In the genomic region with DNA sequence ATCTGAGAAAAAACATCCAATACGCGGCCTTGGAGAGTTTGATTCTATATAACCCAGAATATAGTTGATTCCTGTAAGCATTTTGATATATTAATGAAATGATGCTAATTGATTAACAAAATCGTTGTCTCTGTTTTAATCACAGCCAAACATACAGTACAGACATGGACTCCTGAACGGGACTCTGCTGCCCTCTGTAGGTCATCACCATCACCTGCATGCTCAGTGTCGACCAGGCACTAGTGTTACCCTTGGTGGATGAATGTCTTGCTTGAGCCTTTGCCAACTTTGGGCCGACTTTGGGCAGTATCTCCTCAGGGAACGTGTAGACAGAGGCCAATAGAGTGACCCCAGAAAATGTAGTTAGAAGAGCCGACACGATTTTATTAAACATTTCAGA, we compare ENCODE assay signal across 9 mouse cellular contexts. TPM values are rescaled to one million over a fixed set of nuclear protein-coding genes. Genes with fewer than 3 reads are reported as not detected.
DNase-seq lines count a peak whose midpoint lies in the region; ATAC-seq and TF ChIP-seq lines count a peak whose summit lies in the region.
"Had no signal": no experiment of that assay in that cellular context is flagged by ENCODE, and none has a peak within 500 bp of the region (broad histone marks: within the 10 kb centered on the region; RNA-seq: fewer than 3 reads in every experiment).

No protein-coding gene starts in this region.

- DNase-seq in MEL (ENCODE audit: low read depth, low spot score): peak; percentile 28
- DNase-seq in layer of hippocampus, adult 2 months (ENCODE audit: low spot score in 2 of 2): peak; percentile 30 to 61
- DNase-seq in ovary, postnatal 14 days (ENCODE audit: low spot score): peak; percentile 15
- DNase-seq in spleen, postnatal 4 days (ENCODE audit: low spot score in 2 of 2): no peak

- H3K27ac ChIP-seq in intestine, embryonic 15.5 days: no peak overlapping the region
- H3K27ac ChIP-seq in intestine, embryonic 16.5 days (ENCODE audit: low read length): no peak overlapping the region
- H3K27ac ChIP-seq in MEL (ENCODE audit: control insufficient read depth, low read depth, low read length): no peak overlapping the region
- no peak overlapping the region for H3K27ac ChIP-seq in bone marrow, adult 2 months (ENCODE audit: control insufficient read depth, insufficient read depth, low read depth, low read length, poor library complexity)
- no peak overlapping the region for H3K27ac ChIP-seq in forebrain, embryonic 15.5 days (replicated peaks)
- H3K27ac ChIP-seq in layer of hippocampus, adult 2 months: no peak overlapping the region

- H3K4me3 ChIP-seq in intestine, embryonic 15.5 days (replicated peaks): no peak overlapping the region
- no peak overlapping the region for H3K4me3 ChIP-seq in intestine, embryonic 16.5 days (ENCODE audit: low read length)
- H3K4me3 ChIP-seq in MEL (ENCODE audit: control insufficient read depth in 1 of 2, insufficient read depth in 1 of 2, low read depth in 2 of 2, low read length in 2 of 2): no peak overlapping the region
- H3K4me3 ChIP-seq in bone marrow, adult 2 months (replicated peaks; ENCODE audit: control insufficient read depth, low read depth, low read length): no peak overlapping the region
- H3K4me3 ChIP-seq in forebrain, embryonic 15.5 days: no peak overlapping the region
- H3K4me3 ChIP-seq in layer of hippocampus, adult 2 months: no peak overlapping the region

- no peaks in the 10 kb centered on the region for H3K4me1 ChIP-seq in intestine, embryonic 15.5 days (replicated peaks)
- H3K4me1 ChIP-seq in intestine, embryonic 16.5 days (ENCODE audit: control insufficient read depth, insufficient read depth, low read length): no peaks in the 10 kb centered on the region
- no peaks in the 10 kb centered on the region for H3K4me1 ChIP-seq in MEL (ENCODE audit: control insufficient read depth in 1 of 2, insufficient read depth in 2 of 2, low read length in 2 of 2)
- H3K4me1 ChIP-seq in bone marrow, adult 2 months (ENCODE audit: control insufficient read depth, insufficient read depth, low read length): no peaks in the 10 kb centered on the region
- peaks cover 11% of the 10 kb centered on the region; the same call in 1 of the 2 replicates for H3K4me1 ChIP-seq in forebrain, embryonic 15.5 days

- no peaks in the 10 kb centered on the region for H3K79me2 ChIP-seq in MEL (ENCODE audit: control insufficient read depth, insufficient read depth, low read length, poor library complexity)

- H3K4me2 ChIP-seq in intestine, embryonic 15.5 days (replicated peaks): no peak overlapping the region
- H3K4me2 ChIP-seq in intestine, embryonic 16.5 days (ENCODE audit: low read depth, low read length): no peak overlapping the region
- no peak overlapping the region for H3K4me2 ChIP-seq in forebrain, embryonic 15.5 days (replicated peaks)

- no peaks in the 10 kb centered on the region for H3K27me3 ChIP-seq in intestine, embryonic 15.5 days (replicated peaks)
- H3K27me3 ChIP-seq in intestine, embryonic 16.5 days (replicated peaks; ENCODE audit: control insufficient read depth, insufficient read depth, low read length): no peaks in the 10 kb centered on the region
- H3K27me3 ChIP-seq in MEL (ENCODE audit: control insufficient read depth in 1 of 2, insufficient read depth in 2 of 2, low read length in 2 of 2): no peaks in the 10 kb centered on the region
- no peaks in the 10 kb centered on the region for H3K27me3 ChIP-seq in forebrain, embryonic 15.5 days

- peak; percentile 45 for TF ChIP-seq RAD21 in MEL (IDR thresholded peaks at IDR 0.05; ENCODE audit: low read depth, low read length)

- TF ChIP-seq CTCF in MEL (IDR thresholded peaks at IDR 0.05 in 2 of 3, conservative IDR thresholded peaks at IDR 0.05 in 1 of 3; ENCODE audit: control insufficient read depth in 1 of 3, insufficient read depth in 1 of 3, low read depth in 2 of 3, low read length in 3 of 3, poor library complexity in 1 of 3, severe bottlenecking in 1 of 3): peak; percentile 36 to 68 (median 39); a peak in 5 of 6 replicates
- peak; percentile 26; the same call in 1 of the 2 replicates for TF ChIP-seq CTCF in bone marrow, adult 2 months (IDR thresholded peaks at IDR 0.05; ENCODE audit: control insufficient read depth, insufficient read depth, low read length)
- peak; percentile 87 for TF ChIP-seq CTCF in layer of hippocampus, adult 2 months (conservative IDR thresholded peaks at IDR 0.05)

- no peak for TF ChIP-seq POLR2A in MEL (IDR thresholded peaks at IDR 0.05; ENCODE audit: control insufficient read depth in 1 of 2, insufficient read depth in 1 of 2, low read depth in 1 of 2, low read length in 2 of 2, poor library complexity in 1 of 2)
- no peak for TF ChIP-seq POLR2A in bone marrow, adult 2 months (IDR thresholded peaks at IDR 0.05; ENCODE audit: borderline replicate concordance, control insufficient read depth, low read depth, low read length)

- H3K36me3 ChIP-seq in intestine, embryonic 15.5 days: no peaks in the 10 kb centered on the region
- H3K36me3 ChIP-seq in intestine, embryonic 16.5 days (ENCODE audit: control insufficient read depth, insufficient read depth, low read length): no peaks in the 10 kb centered on the region
- no peaks in the 10 kb centered on the region for H3K36me3 ChIP-seq in MEL (ENCODE audit: control insufficient read depth in 1 of 2, insufficient read depth in 2 of 2, low read length in 2 of 2)
- no peaks in the 10 kb centered on the region for H3K36me3 ChIP-seq in forebrain, embryonic 15.5 days

- no peak overlapping the region for H3K9ac ChIP-seq in intestine, embryonic 15.5 days
- no peak overlapping the region for H3K9ac ChIP-seq in intestine, embryonic 16.5 days (ENCODE audit: low read depth, low read length)
- no peak overlapping the region for H3K9ac ChIP-seq in MEL (ENCODE audit: control insufficient read depth, low read depth, low read length, poor library complexity, severe bottlenecking)
- H3K9ac ChIP-seq in forebrain, embryonic 15.5 days (replicated peaks): no peak overlapping the region

- no peaks in the 10 kb centered on the region for H3K9me3 ChIP-seq in intestine, embryonic 15.5 days
- H3K9me3 ChIP-seq in intestine, embryonic 16.5 days (ENCODE audit: control insufficient read depth, low read length): no peaks in the 10 kb centered on the region
- H3K9me3 ChIP-seq in MEL (replicated peaks; ENCODE audit: insufficient read depth, low read length): no peaks in the 10 kb centered on the region
- no peaks in the 10 kb centered on the region for H3K9me3 ChIP-seq in forebrain, embryonic 15.5 days

- no peak for TF ChIP-seq EP300 in MEL (IDR thresholded peaks at IDR 0.05; ENCODE audit: low read depth in 1 of 2, low read length in 2 of 2)

- ATAC-seq in intestine, embryonic 15.5 days: 0 out of 2 replicates have a peak, but pooled peaks have one; percentile 47
- ATAC-seq in intestine, embryonic 16.5 days: no peak
- ATAC-seq in forebrain, embryonic 15.5 days (replicated peaks): 0 out of 2 replicates have a peak, but pooled peaks have one; percentile 6

- 62% methylated on average over 9 of the region's 9 CpGs for WGBS in intestine, embryonic 15.5 days
- WGBS in intestine, embryonic 16.5 days: 63% methylated on average over 9 of the region's 9 CpGs
- 53% methylated on average over 9 of the region's 9 CpGs for WGBS in bone marrow, adult 2 months
- 60% methylated on average over 9 of the region's 9 CpGs for WGBS in forebrain, embryonic 15.5 days

TF ChIP-seq in MEL, 35 proteins besides CTCF, POLR2A, EP300 and RAD21:
- TF ChIP-seq ETS1 (IDR thresholded peaks at IDR 0.05; ENCODE audit: low read depth, low read length): no peak
- 0 out of 2 replicates have a peak, but pooled peaks have one; percentile 26 for TF ChIP-seq SMC3 (IDR thresholded peaks at IDR 0.05; ENCODE audit: low read depth, low read length)

RNA-seq across cellular contexts. Expression of gene Krtap7-1, which starts 9.5 kb away (rescaled TPM):
- not detected in 2 replicates for polyA plus RNA-seq in intestine, embryonic 15.5 days (2015; fragmentation: Nextera tagmentation; extraction: Ambion mirVana)
- not detected in 2 replicates for polyA plus RNA-seq in intestine, embryonic 16.5 days (2015; fragmentation: Nextera tagmentation; extraction: Ambion mirVana)
- not detected in 2 replicates for total RNA-seq in MEL (2012; rRNA removed)
- polyA plus RNA-seq in MEL (2012; ENCODE audit: insufficient read depth in 1 of 2, insufficient read length in 2 of 2, low read depth in 1 of 2, low replicate concordance in 2 of 2, missing spikeins in 1 of 2): not detected
- not detected in 2 replicates for polyA plus RNA-seq in bone marrow, adult 2 months (2011; ENCODE audit: insufficient read depth, insufficient read length, low replicate concordance, missing spikeins)
- not detected in 2 replicates for polyA plus RNA-seq in forebrain, embryonic 15.5 days (2015; fragmentation: Nextera tagmentation; extraction: Ambion mirVana)
- not detected for total RNA-seq in layer of hippocampus, adult 2 months (2021)

RNA-seq across cellular contexts. Expression of gene Krtap8-1, which starts 29.9 kb away (rescaled TPM):
- not detected in 2 replicates for polyA plus RNA-seq in intestine, embryonic 15.5 days (2015; fragmentation: Nextera tagmentation; extraction: Ambion mirVana)
- not detected in 2 replicates for polyA plus RNA-seq in intestine, embryonic 16.5 days (2015; fragmentation: Nextera tagmentation; extraction: Ambion mirVana)
- total RNA-seq in MEL (2012; rRNA removed): not detected in 2 replicates
- polyA plus RNA-seq in MEL (2012; ENCODE audit: insufficient read depth in 1 of 2, insufficient read length in 2 of 2, low read depth in 1 of 2, low replicate concordance in 2 of 2, missing spikeins in 1 of 2): not detected
- not detected in 2 replicates for polyA plus RNA-seq in bone marrow, adult 2 months (2011; ENCODE audit: insufficient read depth, insufficient read length, low replicate concordance, missing spikeins)
- not detected in 2 replicates for polyA plus RNA-seq in forebrain, embryonic 15.5 days (2015; fragmentation: Nextera tagmentation; extraction: Ambion mirVana)
- not detected for total RNA-seq in layer of hippocampus, adult 2 months (2021)
- total RNA-seq: left cerebral cortex, postnatal 10 days had no signal

RNA-seq across cellular contexts. Expression of gene Krtap11-1, which starts 53.3 kb away (rescaled TPM):
- polyA plus RNA-seq in intestine, embryonic 15.5 days (2015; fragmentation: Nextera tagmentation; extraction: Ambion mirVana): not detected in 2 replicates
- polyA plus RNA-seq in intestine, embryonic 16.5 days (2015; fragmentation: Nextera tagmentation; extraction: Ambion mirVana): not detected in 2 replicates
- not detected in 2 replicates for total RNA-seq in MEL (2012; rRNA removed)
- not detected for polyA plus RNA-seq in MEL (2012; ENCODE audit: insufficient read depth in 1 of 2, insufficient read length in 2 of 2, low read depth in 1 of 2, low replicate concordance in 2 of 2, missing spikeins in 1 of 2)
- polyA plus RNA-seq in bone marrow, adult 2 months (2011; ENCODE audit: insufficient read depth, insufficient read length, low replicate concordance, missing spikeins): not detected in 2 replicates
- not detected in 2 replicates for polyA plus RNA-seq in forebrain, embryonic 15.5 days (2015; fragmentation: Nextera tagmentation; extraction: Ambion mirVana)
- total RNA-seq in layer of hippocampus, adult 2 months (2021): not detected
- total RNA-seq: left cerebral cortex, postnatal 10 days had no signal

Comparison
In these comparisons a context has a peak if more than half of its experiments do, and no peak if none do; other contexts are left out.
1. DNase-seq: peak in MEL (single experiment), layer of hippocampus, adult 2 months (2 of 2) and ovary, postnatal 14 days (single experiment); none in spleen, postnatal 4 days (0 of 2).
2. CTCF ChIP-seq: peak in every context shown above with its lines; median percentile 87 in layer of hippocampus, adult 2 months; 39 in MEL; 26 in bone marrow, adult 2 months.